Mouse (Mus musculus): Measurements from ENCODE around the gene Romo1. TPM values are rescaled to one million over a fixed set of nuclear protein-coding genes. Genes with fewer than 3 reads are reported as not detected.
A peak's percentile ranks its signal among the peaks of the same experiment; 100 is the strongest.
"Not testable (repeated sequence)": the region's sequence is repeated elsewhere in the genome, so short reads cannot be mapped to it uniquely, and the experiment has no call there.

Gene Romo1
- polyA plus RNA-seq (2015; fragmentation: Nextera tagmentation; extraction: Ambion mirVana) = 350 and 376 TPM in 2 replicates

DNA sequence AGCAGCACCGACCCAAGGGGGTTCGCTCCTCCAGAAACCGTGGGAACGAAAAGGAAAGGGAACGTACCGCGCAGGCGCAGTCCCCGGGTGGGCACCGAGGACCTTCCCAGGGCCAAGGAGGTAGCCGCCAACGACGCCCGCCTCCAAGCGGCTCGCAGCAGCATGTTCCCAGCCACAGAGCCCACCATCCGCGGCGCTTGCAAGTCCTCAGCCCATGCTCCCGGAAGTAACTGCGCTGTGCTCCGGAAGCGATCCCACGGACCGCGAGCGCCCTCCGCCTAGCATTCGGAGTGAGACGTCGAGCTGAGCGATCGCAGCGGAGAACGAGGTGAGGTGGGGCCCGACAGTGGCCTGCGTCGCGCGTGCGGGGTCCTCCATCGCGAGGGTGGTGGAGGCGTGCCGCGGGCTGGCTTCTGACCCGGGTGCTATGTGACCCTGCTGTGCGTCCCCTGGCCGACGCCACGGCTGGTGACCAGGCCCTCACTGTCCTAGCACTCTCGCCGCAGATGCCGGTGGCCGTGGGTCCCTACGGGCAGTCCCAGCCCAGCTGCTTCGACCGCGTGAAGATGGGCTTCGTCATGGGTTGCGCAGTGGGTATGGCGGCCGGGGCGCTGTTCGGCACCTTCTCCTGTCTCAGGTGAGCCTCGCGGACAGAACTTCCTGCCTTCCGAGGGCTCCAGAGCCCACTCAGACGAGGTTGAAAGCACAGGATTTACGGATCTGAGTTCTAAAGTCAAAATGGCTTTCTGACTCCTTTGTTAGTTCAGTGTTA is at the start of gene Romo1, which contains the start of gene Nfs1:
Gene Romo1 (plus strand): TSS at position 87 of the 772 bp plus-strand sequence.
Gene Nfs1 (minus strand): TSS at position 234 of the 772 bp plus-strand sequence.
- Histone ChIP-seq H3K27ac (peak within 1 kb of the TSS; percentile 95), H3K9ac (peak within 1 kb of the TSS; percentile 83), H3K27me3 (replicated peaks) (no peaks in the 10 kb centered on the region), H3K36me3 (peaks cover 22% of the 10 kb centered on the region), H3K4me2 (peak within 1 kb of the TSS; percentile 86), H3K4me3 (replicated peaks) (peak within 1 kb of the TSS; percentile 89), H3K4me1 (peaks cover 5% of the 10 kb centered on the region; the same call in 1 of the 2 replicates), H3K9me3 (no peaks in the 10 kb centered on the region)
- WGBS = under 1% methylated on average over 68 of the region's 70 CpGs
- peak; percentile 94 for ATAC-seq (ENCODE audit: insufficient read depth, low FRiP score, low read depth)

DNA sequence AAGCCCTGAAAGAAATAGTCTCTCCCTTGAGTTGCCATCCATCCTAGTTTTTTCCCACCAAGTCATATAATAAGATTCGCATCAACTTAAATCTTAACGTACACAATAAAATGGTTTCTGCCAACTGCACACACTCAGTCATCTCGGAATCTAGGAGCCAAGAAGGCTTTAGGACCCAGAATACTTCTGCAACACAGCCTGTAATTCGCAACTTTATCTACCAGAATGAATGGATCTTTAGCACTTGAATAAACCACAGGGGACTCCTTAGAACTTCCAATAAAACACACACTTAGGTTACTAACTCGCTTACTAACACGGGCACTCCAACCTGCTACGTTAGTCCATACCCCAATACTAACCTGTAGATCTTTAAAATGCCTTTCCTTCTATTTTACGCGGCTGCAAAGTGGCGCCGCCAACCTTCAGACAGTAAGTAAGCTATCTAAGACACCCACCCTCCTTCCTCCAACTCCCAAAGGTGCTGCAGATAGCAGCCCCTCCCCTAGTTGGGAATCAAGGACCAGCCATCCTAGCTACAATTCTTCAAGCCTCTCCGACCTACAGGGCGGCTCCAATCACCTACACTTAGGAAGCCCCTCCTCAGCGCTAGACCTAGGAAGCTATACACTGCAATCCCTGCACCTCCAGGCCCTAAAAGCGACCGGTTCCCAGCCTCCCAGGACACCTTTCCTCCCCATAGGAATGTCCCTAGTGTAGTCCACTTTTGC is 33.0 kb upstream of the Romo1 start:
- Histone ChIP-seq H3K4me2 (peak overlapping the region; percentile 72), H3K27me3 (replicated peaks) (no peaks in the 10 kb centered on the region), H3K27ac (peak overlapping the region; percentile 92), H3K4me1 (peaks cover 10% of the 10 kb centered on the region; the same call in 1 of the 2 replicates), H3K36me3 (no peaks in the 10 kb centered on the region; the same call in 1 of the 2 replicates), H3K4me3 (replicated peaks) (peak overlapping the region; percentile 95), H3K9me3 (no peaks in the 10 kb centered on the region), H3K9ac (peak overlapping the region; percentile 96)
- under 1% methylated on average over 16 of the region's 16 CpGs for WGBS
- peak; percentile 58; the same call in 1 of the 2 replicates for ATAC-seq (ENCODE audit: insufficient read depth, low FRiP score, low read depth)

DNA sequence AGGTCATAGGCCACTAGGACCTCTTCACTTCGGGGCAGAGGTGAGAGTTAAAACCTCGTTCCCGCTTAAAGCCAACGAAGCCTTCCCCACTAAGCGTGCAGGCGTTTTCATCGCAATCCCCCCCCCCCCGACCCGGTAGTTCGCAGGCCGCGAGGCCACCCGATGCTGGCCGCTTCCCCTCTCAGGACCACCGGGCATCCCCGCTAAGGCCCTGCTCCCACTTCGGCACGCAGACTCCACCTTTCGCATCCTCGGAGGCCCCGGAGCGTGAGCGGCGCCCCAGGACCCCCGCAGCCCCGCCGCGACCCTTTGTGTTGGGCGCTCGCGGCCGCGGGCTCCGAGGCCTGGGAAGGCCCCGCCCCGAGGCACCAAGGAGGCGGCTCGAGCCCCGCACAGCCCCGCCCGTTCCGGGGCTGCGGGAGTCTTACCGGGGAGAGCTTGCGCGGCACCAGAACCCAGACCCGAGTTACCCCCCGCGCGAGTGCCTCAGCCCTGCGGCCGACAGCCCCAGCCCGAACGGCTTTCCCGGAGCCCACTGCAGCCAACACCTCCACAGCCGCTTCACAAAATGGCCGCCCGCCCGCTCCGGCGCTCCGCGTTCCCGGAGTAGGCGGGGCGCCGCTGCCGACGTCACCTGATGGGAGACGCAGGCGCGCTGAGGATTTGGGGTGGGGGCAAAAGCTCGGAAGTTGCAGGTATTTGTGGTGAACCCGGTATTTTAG is 32.3 kb upstream of the Romo1 start, which contains the start of the genes Cpne1 and Rbm12:
Gene Cpne1 (minus strand): TSS at position 608 of the 722 bp plus-strand sequence.
Gene Rbm12 (minus strand): TSS at position 621 of the 722 bp plus-strand sequence.
- ATAC-seq (ENCODE audit: insufficient read depth, low FRiP score, low read depth) = peak; percentile 90
- peak within 1 kb of the TSS; percentile 92 for H3K27ac ChIP-seq
- H3K36me3 ChIP-seq = no peaks in the 10 kb centered on the region; the same call in 1 of the 2 replicates
- H3K4me2 ChIP-seq = peak within 1 kb of the TSS; percentile 72
- peak within 1 kb of the TSS; percentile 96 for H3K9ac ChIP-seq
- WGBS = under 1% methylated on average over 73 of the region's 74 CpGs
- no peaks in the 10 kb centered on the region for H3K27me3 ChIP-seq (replicated peaks)
- peak within 1 kb of the TSS; percentile 95 for H3K4me3 ChIP-seq (replicated peaks)
- no peaks in the 10 kb centered on the region for H3K9me3 ChIP-seq
- H3K4me1 ChIP-seq = peaks cover 10% of the 10 kb centered on the region; the same call in 1 of the 2 replicates

DNA sequence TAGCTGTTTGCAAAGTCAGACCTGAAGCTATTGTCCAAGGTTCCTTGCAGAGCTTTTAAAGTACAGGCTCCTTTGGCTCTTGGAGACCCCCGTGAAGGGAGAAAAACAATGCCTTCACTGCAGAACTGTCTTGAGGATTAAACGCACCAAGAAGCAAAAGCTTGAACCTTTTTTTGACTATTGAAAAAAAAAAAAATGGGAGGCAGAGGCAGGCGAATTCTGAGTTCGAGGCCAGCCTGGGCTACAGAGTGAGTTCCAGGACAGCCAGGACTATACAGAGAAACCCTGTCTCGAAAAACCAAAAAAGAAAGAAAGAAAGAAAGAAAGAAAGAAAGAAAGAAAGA is 31.8 kb upstream of the Romo1 start:
- not testable (repeated sequence) for ATAC-seq (ENCODE audit: insufficient read depth, low FRiP score, low read depth); H3K9me3 ChIP-seq; H3K9ac ChIP-seq; H3K27me3 ChIP-seq (replicated peaks); H3K4me1 ChIP-seq; H3K36me3 ChIP-seq
- H3K4me3 ChIP-seq (replicated peaks) = peak overlapping the region; percentile 95
- peak overlapping the region; percentile 92 for H3K27ac ChIP-seq
- WGBS = 19% methylated on average over 5 of the region's 5 CpGs
- peak overlapping the region; percentile 72 for H3K4me2 ChIP-seq

DNA sequence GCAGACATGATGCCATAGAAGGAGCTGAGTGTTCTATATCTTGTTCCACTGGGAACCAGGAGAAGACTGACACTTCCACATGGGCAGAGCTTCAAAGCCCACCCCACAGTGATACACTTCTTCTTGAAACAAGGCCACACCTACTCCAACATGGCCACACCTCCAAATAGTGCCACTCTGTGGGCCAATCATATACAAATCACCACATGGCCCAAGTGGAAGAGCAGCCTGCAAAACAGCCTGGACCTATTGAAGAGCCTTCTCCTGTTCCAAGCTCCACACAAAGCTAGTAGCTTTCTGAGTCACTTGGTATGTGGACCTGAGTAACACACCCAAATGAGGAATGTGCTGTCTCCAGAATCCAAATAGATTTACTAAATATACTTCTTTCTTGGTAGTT is 24.3 kb upstream of the Romo1 start:
- ATAC-seq (ENCODE audit: insufficient read depth, low FRiP score, low read depth) = no peak
- Histone ChIP-seq H3K4me1 (no peaks in the 10 kb centered on the region), H3K36me3 (no peaks in the 10 kb centered on the region), H3K27me3 (replicated peaks) (no peaks in the 10 kb centered on the region), H3K4me3 (replicated peaks) (no peak overlapping the region), H3K4me2 (no peak overlapping the region), H3K27ac (no peak overlapping the region), H3K9me3 (no peaks in the 10 kb centered on the region), H3K9ac (no peak overlapping the region)

DNA sequence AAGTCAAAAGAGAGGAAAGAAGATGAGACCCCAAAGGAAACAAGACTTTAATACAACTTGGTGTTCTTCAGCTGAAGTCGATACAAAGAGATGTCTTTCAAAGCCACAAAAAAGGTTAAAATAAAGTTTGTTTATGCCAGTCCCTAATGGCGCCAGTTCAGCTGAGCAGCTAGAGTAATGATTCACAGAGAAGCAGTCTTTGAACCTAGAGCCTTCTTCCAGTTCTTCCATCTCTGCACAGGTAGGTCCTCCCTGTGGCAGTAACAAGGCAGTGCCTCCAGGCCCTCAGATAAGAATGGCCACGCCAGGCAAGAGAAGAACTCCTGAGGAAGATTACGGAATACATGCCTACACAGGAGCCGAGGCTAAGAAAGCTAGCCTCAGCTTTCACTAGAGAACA is 20.1 kb upstream of the Romo1 start:
- Histone ChIP-seq H3K27me3 (replicated peaks) (no peaks in the 10 kb centered on the region), H3K4me1 (no peaks in the 10 kb centered on the region), H3K9me3 (no peaks in the 10 kb centered on the region), H3K4me3 (replicated peaks) (no peak overlapping the region), H3K4me2 (no peak overlapping the region), H3K27ac (no peak overlapping the region), H3K36me3 (0 out of 2 replicates have a peak, but pooled peaks cover 8% of the 10 kb centered on the region), H3K9ac (no peak overlapping the region)
- no peak for ATAC-seq (ENCODE audit: insufficient read depth, low FRiP score, low read depth)
- 87% methylated on average over 5 of the region's 5 CpGs for WGBS

DNA sequence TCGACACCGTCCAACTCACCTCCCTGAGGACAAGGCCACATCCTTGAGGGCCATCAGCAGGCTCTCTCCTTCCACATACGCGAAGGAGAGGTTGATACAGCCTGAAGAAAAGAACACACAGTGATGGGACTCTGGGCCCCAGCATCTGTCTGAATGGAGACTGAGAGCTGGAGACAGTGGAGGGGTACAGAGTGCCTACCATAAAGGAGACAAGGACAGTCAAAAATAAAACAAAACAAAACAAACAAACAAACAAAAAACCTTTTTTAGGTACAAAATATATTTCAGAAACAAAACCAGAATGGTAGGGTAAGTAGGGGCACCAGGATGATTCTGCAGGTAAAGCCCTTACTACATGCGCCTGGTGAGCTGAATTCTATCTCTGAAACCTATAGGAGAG is 16.8 kb upstream of the Romo1 start, which contains the start of gene Gm28036:
Gene Gm28036 (minus strand): TSS at position 101 of the 400 bp plus-strand sequence.
- no peak within 1 kb of the TSS for H3K4me2 ChIP-seq
- H3K27me3 ChIP-seq (replicated peaks) = no peaks in the 10 kb centered on the region
- no peak within 1 kb of the TSS for H3K4me3 ChIP-seq (replicated peaks)
- 95% methylated on average over 5 of the region's 5 CpGs for WGBS
- no peak for ATAC-seq (ENCODE audit: insufficient read depth, low FRiP score, low read depth)
- peaks cover 8% of the 10 kb centered on the region; the same call in 1 of the 2 replicates for H3K36me3 ChIP-seq
- H3K4me1 ChIP-seq = no peaks in the 10 kb centered on the region
- no peak within 1 kb of the TSS for H3K9ac ChIP-seq
- H3K27ac ChIP-seq = no peak within 1 kb of the TSS
- H3K9me3 ChIP-seq = no peaks in the 10 kb centered on the region

DNA sequence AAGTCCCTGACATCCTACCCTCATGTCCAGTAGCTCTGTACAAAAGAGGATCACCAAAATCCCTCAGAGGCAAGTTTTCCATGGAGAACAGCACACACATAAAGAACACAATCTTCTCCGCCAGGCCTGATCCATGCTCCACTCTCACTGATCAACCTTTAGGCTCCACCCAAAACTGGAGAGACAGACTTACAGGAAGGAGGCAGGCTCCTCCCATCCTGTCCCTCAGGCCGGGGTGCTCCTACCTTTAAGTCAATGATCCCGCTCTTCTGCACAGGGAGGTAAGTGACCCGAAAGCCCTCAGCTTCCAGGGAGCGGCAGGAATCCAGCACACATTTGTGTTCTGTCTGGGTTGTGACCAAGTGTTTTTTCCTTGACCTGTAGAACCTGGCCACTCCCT is 9.7 kb upstream of the Romo1 start:
- H3K4me2 ChIP-seq = no peak overlapping the region
- H3K4me3 ChIP-seq (replicated peaks) = no peak overlapping the region
- H3K9me3 ChIP-seq = no peaks in the 10 kb centered on the region
- no peaks in the 10 kb centered on the region for H3K4me1 ChIP-seq
- H3K36me3 ChIP-seq = peaks cover 4% of the 10 kb centered on the region; the same call in 1 of the 2 replicates
- WGBS = 79% methylated on average over 5 of the region's 5 CpGs
- H3K9ac ChIP-seq = no peak overlapping the region
- no peak for ATAC-seq (ENCODE audit: insufficient read depth, low FRiP score, low read depth)
- H3K27ac ChIP-seq = no peak overlapping the region
- no peaks in the 10 kb centered on the region for H3K27me3 ChIP-seq (replicated peaks)

DNA sequence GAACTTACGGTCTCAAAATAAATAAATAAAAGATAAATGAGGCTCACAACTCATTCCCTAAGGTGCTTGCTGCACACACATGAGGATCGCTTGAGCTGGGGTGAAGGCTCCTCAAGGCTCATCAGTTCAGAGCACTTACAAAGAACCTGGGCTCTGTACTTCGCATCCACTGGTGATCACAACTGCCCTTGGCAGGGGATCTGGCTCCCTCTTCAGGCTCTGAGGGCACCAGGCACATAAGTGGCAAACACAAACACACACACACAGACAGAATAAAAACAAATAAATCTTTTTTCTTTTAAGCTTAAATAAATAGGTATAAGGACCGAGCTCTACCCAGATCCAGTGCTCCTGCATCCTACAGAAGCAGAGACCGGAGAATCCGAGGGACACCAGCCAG is 8.1 kb upstream of the Romo1 start:
- no peak overlapping the region for H3K4me3 ChIP-seq (replicated peaks)
- H3K4me2 ChIP-seq = no peak overlapping the region
- WGBS = 80% methylated on average over 6 of the region's 6 CpGs
- H3K9me3 ChIP-seq = no peaks in the 10 kb centered on the region
- H3K36me3 ChIP-seq = peaks cover 4% of the 10 kb centered on the region; the same call in 1 of the 2 replicates
- H3K27ac ChIP-seq = no peak overlapping the region
- H3K4me1 ChIP-seq = no peaks in the 10 kb centered on the region
- ATAC-seq (ENCODE audit: insufficient read depth, low FRiP score, low read depth) = no peak
- H3K9ac ChIP-seq = no peak overlapping the region
- H3K27me3 ChIP-seq (replicated peaks) = no peaks in the 10 kb centered on the region

DNA sequence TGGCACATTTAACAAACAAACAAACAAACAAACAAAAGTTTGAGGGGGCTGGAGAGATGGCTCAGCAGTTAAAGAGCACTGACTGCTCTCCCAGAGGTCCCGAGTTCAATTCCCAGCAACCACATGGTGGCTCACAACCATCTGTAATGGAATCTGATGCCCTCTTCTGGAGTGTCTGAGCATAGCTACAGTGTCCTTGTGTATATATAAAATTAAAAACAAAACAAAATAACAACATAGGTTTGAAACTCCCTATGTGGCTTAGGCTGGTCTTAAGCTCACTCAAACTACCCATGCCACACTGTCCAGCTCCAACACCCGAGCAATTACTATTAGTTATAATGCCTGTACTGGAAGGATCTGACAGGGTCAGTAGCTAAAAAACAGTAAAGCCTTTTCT is 1.0 kb upstream of the Romo1 start:
- Histone ChIP-seq H3K9ac (no peak overlapping the region), H3K4me2 (peak overlapping the region; percentile 86), H3K27me3 (replicated peaks) (no peaks in the 10 kb centered on the region), H3K27ac (no peak overlapping the region), H3K4me1 (peaks cover 5% of the 10 kb centered on the region; the same call in 1 of the 2 replicates), H3K9me3 (no peaks in the 10 kb centered on the region), H3K36me3 (peaks cover 12% of the 10 kb centered on the region), H3K4me3 (replicated peaks) (peak overlapping the region; percentile 89)
- WGBS = 74% methylated on average over 2 of the region's 2 CpGs
- no peak for ATAC-seq (ENCODE audit: insufficient read depth, low FRiP score, low read depth)

DNA sequence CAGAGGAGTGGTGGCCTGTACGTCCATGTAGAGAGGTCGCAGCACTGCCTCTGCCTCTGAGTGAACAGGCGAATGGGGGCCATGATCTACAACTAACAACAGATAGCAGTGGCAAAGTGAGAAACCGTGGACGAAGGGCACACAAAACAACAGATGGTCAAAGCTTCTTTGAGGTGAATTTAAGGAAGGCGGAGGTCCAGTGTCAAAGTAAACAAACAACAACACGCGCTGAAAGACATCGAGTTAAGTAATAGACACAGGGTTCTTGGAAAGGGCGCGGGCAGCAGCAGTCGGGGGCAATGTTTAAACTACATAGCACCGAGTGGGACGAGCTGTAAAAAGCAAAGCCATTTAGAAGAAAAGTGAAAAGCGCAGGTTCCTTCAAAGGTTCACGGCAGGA is 472 bp upstream of the Romo1 start:
- peaks cover 16% of the 10 kb centered on the region for H3K36me3 ChIP-seq
- no peaks in the 10 kb centered on the region for H3K27me3 ChIP-seq (replicated peaks)
- 2% methylated on average over 16 of the region's 16 CpGs for WGBS
- no peaks in the 10 kb centered on the region for H3K9me3 ChIP-seq
- no peak for ATAC-seq (ENCODE audit: insufficient read depth, low FRiP score, low read depth)
- peak overlapping the region; percentile 86 for H3K4me2 ChIP-seq
- H3K27ac ChIP-seq = peak overlapping the region; percentile 95; the same call in 1 of the 2 replicates
- H3K9ac ChIP-seq = peak overlapping the region; percentile 83
- H3K4me3 ChIP-seq (replicated peaks) = peak overlapping the region; percentile 89
- H3K4me1 ChIP-seq = peaks cover 5% of the 10 kb centered on the region; the same call in 1 of the 2 replicates

Data from stomach, embryonic 15.5 days (tissue).